Mouse (Mus musculus): ENCODE data around the gene Ltbp1.

The Ltbp1 gene

GRCm38 (mm10) chr17:75360111-75360510 is 354.7 kb downstream of the Ltbp1 start:
- DNase-seq (ENCODE audit: low spot score in 2 of 2): no peak

DNA sequence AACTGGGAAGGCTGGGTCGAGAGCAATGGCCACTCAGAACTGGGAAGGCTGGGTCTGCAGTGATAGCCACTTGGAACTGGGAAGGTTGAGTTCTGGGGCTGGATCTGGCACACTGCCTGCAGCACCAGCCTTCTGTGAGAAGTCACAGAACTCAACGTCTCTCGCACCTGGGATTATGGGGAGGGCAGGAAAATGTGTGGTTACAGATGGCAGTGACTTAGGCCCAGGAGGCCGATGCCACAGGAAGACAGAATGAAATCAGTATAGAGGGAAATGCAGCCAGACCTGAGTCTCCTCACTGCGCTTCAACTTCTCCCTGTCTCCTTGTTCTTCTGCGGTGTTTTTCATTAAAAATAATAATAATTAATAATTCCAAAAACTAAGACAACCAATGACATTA is 361.0 kb downstream of the Ltbp1 start:
- no peak for DNase-seq (ENCODE audit: low spot score in 2 of 2)

GRCm38 (mm10) chr17:75367486-75368155 is 362.3 kb downstream of the Ltbp1 start:
- DNase-seq (ENCODE audit: low spot score in 2 of 2): no peak

GRCm38 (mm10) chr17:75368580-75368979 is 363.2 kb downstream of the Ltbp1 start:
- DNase-seq (ENCODE audit: low spot score in 2 of 2): no peak

GRCm38 (mm10) chr17:75369351-75369750 is 364.0 kb downstream of the Ltbp1 start:
- DNase-seq (ENCODE audit: low spot score in 2 of 2): no peak

- DNase-seq (ENCODE audit: low spot score in 2 of 2): no peak
Measured at GRCm38 (mm10) chr17:75370120-75370519, 364.8 kb downstream of the Ltbp1 start.

DNA sequence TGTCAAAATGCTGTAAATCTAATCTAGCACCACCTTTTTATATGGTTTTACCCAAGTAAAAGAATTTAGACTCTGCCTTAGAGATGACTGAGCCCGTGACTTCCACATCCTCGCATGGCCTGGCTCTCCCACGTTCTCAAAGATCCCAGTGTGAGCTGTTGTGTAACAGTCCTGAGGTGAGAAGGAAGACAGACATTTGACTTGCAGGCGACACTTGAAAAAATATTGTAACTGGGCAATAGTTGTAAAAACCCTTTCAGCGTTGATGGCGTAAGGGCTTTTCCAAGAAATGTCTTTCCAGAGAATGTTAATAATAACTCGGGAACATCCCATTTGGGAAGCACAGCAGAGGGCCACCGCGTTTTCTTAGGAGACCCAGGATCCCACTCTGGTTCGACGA is 366.3 kb downstream of the Ltbp1 start:
- DNase-seq (ENCODE audit: low spot score in 2 of 2): no peak

GRCm38 (mm10) chr17:75372371-75372770 is 367.0 kb downstream of the Ltbp1 start:
- peak in 1 of 2 experiments; percentile 57 for DNase-seq (ENCODE audit: low spot score in 2 of 2)

GRCm38 (mm10) chr17:75374287-75375024 is 369.1 kb downstream of the Ltbp1 start:
- no peak for DNase-seq (ENCODE audit: low spot score in 2 of 2)

DNA sequence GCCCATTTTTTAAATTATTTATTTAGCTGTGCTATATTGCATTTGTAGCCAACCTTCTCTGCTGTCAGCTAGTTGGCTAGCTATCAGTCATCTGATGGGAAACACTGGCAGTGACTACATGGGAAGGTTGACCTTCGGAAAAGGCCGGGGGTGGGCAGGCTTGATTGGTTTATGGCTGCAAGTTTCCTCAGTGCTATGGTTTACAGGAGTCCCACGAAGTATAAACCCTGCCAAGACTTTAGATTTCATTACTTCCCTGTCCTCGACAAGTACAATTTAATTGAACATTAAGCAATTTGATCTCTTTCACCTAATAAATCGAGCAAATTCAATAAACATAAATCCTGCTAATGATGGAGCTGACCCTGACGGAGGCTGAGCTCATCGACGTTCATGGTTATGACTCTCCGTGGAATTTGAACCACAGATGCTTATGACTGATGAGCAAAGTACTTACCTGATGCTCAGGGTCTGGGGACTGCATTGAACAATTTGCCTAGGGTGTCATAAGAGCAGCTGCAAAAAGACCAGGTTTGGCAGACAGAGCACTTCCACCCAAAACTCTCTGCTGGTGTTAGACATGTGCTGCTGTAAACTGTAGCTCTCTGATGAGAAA is 373.0 kb downstream of the Ltbp1 start:
- no peak for DNase-seq (ENCODE audit: low spot score in 2 of 2)

- no peak for DNase-seq (ENCODE audit: low spot score in 2 of 2)
Measured at GRCm38 (mm10) chr17:75380167-75380566, 374.8 kb downstream of the Ltbp1 start.

DNA sequence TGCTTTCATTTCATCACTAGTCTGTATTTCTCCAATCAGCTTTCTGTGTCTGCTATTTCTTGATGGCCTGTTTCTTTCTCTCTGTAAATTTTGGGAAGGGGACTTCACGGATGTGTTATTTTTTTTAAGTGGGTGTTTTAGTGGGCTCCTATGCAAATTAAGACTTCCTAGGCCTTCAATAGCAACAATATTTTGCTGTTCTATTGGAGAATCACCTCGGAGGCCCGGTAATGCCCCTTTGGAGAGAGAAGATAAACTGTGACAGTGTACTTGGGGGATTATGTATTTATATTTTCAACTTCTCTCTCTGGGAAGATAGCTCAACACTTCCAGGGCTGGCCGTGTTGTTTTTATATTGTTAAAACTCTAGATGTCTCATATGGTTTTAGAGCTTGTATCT is 383.0 kb downstream of the Ltbp1 start:
- no peak for DNase-seq (ENCODE audit: low spot score in 2 of 2)

DNA sequence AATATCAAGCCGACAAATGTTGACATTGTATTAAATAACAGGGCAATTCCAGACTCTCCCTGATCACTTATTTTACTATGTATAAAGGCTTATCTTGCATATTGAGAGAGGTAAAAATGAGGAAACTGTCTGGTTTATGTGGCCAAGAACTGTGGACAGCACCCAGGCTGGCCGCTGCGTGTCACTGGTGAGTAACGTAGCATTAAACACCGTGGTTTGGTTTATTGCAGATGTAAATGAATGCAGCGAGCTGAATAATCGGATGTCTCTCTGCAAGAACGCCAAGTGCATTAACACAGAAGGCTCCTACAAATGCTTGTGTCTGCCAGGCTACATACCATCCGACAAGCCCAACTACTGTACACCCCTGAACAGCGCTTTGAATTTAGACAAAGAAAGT is 384.8 kb downstream of the Ltbp1 start:
- no peak for DNase-seq (ENCODE audit: low spot score in 2 of 2)

DNA sequence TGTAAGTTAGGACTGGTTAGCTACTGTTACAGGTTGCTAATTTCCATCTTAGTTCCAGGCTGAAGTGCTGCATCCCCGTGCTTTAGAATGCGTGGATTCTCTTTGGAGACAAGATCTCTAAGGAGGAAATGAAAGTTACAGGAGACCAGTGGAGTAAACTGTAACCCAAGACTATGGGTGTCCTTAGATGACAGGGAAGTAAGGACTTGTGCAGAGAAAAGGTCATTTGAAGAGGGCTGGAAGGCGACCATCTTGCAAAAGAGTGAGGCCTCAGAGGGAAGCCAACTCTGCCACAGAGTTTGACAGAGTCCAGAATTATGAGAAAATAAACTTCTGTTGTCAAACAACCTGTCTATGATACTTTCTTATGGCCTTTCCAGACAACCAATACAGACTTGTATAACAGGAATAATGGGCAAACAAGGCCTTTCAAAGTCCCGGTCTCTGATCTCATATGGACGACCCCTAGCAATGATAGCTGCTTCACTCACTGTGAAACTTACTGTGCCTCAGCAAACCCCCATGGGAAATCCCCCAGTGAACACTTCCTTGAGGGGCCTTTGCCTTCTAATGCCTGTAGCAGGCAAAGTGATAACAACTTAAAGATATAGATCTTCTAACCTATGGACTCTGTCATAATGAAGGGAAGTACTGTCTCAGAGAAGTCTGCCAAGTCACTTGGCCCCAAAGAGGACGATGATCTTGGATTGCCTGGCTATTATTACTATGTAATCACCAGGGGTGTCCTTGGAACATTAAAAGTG is 386.2 kb downstream of the Ltbp1 start:
- DNase-seq (ENCODE audit: low spot score in 2 of 2): no peak

DNA sequence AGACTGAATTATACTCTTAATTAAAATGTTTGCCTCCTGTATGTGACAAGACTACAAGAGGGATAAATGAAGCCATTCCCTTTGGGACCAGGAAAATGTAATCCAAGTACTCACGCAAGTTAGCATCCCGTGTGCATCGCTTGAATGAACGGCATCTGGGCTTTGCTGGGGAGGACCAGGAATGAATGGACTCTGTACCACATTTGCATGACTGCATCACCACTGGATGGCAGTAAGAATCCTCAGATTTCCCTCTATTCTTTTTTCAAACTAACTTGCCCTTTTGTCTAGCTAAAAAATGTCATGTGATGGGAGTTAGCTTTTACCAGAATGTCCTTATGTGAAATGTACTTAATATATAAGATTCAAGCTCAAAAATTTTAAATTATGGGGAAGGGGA is 401.0 kb downstream of the Ltbp1 start:
- DNase-seq (ENCODE audit: low spot score in 2 of 2): no peak

GRCm38 (mm10) chr17:75416861-75417260 is 411.5 kb downstream of the Ltbp1 start:
- no peak for DNase-seq (ENCODE audit: low spot score in 2 of 2)

DNA sequence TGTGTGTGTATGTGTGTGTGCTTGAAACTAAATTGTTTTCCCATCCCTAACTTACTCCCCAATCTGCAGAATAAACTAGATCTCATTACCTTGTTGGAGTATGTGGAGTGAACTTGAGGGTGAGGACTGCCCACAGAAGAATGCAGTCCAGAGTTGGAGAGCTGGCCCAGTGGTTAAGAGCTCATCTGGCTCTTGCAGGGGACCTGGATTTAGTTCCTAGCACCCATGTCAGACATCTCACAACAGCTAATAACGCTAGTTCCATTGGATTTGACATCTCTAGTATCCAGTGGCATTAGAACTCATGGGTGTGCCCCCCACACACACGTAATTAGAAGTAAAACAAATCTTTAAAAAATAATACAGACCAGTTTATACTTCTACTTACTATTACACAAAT is 428.8 kb downstream of the Ltbp1 start:
- no peak for DNase-seq (ENCODE audit: low spot score in 2 of 2)

DNA sequence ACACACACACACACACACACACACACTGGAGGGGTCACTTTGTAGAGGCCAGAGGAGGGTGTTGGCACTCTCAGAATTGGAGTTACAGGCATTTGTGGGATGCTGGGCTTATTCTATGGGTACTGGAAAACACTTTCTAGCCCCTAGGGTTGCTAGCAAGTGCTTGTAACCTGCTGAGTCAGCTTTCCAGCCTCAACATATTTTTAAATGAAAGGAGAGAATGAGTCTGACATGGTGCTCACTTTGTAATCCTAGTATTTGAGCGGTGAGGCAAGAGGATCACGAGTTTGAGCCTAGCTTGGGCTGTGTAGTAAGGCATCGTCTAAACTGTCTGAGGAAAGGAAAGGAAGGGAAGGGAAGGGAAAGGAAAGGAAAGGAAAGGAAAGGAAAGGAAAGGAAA is 429.5 kb downstream of the Ltbp1 start:
- DNase-seq (ENCODE audit: low spot score in 2 of 2): no peak

DNA sequence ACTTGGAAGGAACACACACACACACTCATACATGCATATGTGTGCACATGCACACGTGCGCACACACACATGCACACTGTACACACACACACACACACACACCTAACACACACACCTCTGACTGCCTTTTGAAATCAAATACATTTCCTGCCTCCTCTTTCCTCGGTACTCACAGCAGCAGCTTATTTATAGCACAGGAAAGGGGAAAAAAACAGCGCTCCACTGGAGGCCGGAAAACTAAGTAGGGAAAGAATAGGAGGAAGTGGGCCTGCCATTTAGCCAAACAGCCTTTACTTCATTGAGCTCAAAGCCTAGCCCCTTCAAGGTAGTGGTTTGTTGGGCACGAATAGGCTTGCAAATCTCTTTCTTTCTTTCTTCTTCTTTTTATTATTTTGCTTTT is 430.2 kb downstream of the Ltbp1 start, which contains the start of gene Rasgrp3:
Gene Rasgrp3, plus strand, starts transcription at position 298 of the 400 bp plus-strand sequence.
- DNase-seq (ENCODE audit: low spot score in 2 of 2): no peak

- DNase-seq (ENCODE audit: low spot score in 2 of 2): no peak
Measured at GRCm38 (mm10) chr17:75436095-75436494, 430.7 kb downstream of the Ltbp1 start.

DNA sequence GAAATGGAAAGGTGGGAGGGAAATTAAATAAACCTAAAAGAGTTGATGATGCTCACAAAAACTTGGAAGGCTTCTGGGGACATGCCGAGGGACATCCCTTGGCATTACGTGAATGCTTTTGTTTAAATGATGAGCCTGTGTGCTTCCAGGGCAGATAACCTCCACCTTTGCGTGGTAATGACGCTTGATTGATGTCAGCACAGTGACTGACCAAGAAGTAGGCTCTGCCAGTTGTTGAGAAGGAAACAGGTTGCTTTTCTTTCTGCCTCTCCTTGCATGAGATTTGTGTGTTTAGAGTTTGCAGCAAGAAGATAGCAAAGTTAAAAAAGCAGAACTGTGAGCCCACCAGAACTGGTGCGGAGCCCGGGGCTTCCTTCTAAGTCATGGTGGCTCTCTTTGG is 431.5 kb downstream of the Ltbp1 start:
- no peak for DNase-seq (ENCODE audit: low spot score in 2 of 2)

GRCm38 (mm10) chr17:75437239-75437750 is 431.9 kb downstream of the Ltbp1 start:
- DNase-seq (ENCODE audit: low spot score in 2 of 2): no peak

All from cerebellum, postnatal 4 days (tissue).